Mouse (Mus musculus) gastrocnemius, postnatal 36 days (tissue): ENCODE results near the gene Dnajb4. TPM values are rescaled to one million over a fixed set of nuclear protein-coding genes. Genes with fewer than 3 reads are reported as not detected.

Source experiments
- total RNA-seq, 2 experiments: library from RNA; stranded (reverse); gene quantifications; 2 replicates each; pipeline ENCODE4 v1.2.3; 2021

Gene Dnajb4
- total RNA-seq, 2 experiments from 2014 or later = 46.6 to 52.2 TPM

Other genes starting within 250 kb of the Dnajb4 start
- gene Gipc2, start 44.1 kb downstream of the Dnajb4 start, total RNA-seq = under 1 TPM; 0.20 to 0.69 TPM
- gene Fubp1, start 120 bp upstream of the Dnajb4 start, total RNA-seq = 10 to 100 TPM; 21.5 to 30.1 TPM
- gene Nexn, start 56.0 kb upstream of the Dnajb4 start, total RNA-seq = 100 to 1,000 TPM; 345 to 363 TPM
- 1 to 10 TPM; 3.2 to 5.8 TPM for gene Miga1, start 130.1 kb upstream of the Dnajb4 start, total RNA-seq
- gene Usp33, start 136.2 kb upstream of the Dnajb4 start, total RNA-seq = 10 to 100 TPM; 17.9 to 19.4 TPM
- 10 to 100 TPM; 11.0 to 11.5 TPM for gene Zzz3, start 185.2 kb upstream of the Dnajb4 start, total RNA-seq